Mouse (Mus musculus): ENCODE measurements around the gene Kcnk15. TPM values are rescaled to one million over a fixed set of nuclear protein-coding genes. Genes with fewer than 3 reads are reported as not detected.

Gene Kcnk15
- total and polyA plus RNA-seq, 3 experiments = not detected

DNA sequence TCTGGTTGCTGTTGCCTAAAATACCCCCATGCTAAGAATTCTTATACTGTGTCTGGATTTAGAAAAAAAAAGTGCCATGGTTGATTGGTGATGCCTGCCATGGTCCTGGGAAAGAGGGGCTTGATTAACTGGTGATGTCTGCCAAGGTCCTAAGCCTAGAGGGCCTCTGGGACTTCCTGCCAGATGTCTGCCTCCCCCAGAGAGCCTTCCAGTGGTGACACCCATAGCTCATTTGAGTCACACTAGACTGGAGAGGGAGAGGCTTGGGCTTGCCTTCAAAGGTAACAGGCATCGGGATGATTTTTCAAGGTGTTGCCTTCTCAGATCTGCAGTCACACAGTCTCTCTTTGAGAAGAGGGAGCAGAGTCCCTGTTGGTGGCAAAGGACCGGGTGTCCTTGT, 41.7 kb downstream of the Kcnk15 start:
- no peak overlapping the region for H3K4me3 ChIP-seq (ENCODE audit: control insufficient read depth in 1 of 2, insufficient read depth in 1 of 2, low read depth in 2 of 2, low read length in 2 of 2)
- H3K4me1 ChIP-seq (ENCODE audit: control insufficient read depth in 1 of 2, insufficient read depth in 2 of 2, low read length in 2 of 2) = no peaks in the 10 kb centered on the region
- DNase-seq (ENCODE audit: low read depth, low spot score) = no peak
- H3K27me3 ChIP-seq (ENCODE audit: control insufficient read depth in 1 of 2, insufficient read depth in 2 of 2, low read length in 2 of 2) = peaks cover 0 to 3% of the 10 kb centered on the region in 2 experiments; a peak in 1 of 4 replicates
- TF ChIP-seq POLR2AphosphoS2 (IDR thresholded peaks at IDR 0.05; ENCODE audit: low read length) (no peak), MAX (IDR thresholded peaks at IDR 0.05; ENCODE audit: low read length) (no peak), SMC3 (IDR thresholded peaks at IDR 0.05; ENCODE audit: low read depth, low read length) (no peak), RCOR1 (IDR thresholded peaks at IDR 0.05; ENCODE audit: low read depth, low read length) (no peak), RAD21 (IDR thresholded peaks at IDR 0.05; ENCODE audit: low read depth, low read length) (no peak), TBP (IDR thresholded peaks at IDR 0.05; ENCODE audit: low read depth, low read length) (no peak), MAFK (IDR thresholded peaks at IDR 0.05; ENCODE audit: borderline replicate concordance, low read depth, low read length) (no peak), BHLHE40 (IDR thresholded peaks at IDR 0.05; ENCODE audit: borderline replicate concordance, low read depth, low read length) (no peak), MXI1 (IDR thresholded peaks at IDR 0.05; ENCODE audit: low read depth, low read length) (no peak), JUND (IDR thresholded peaks at IDR 0.05; ENCODE audit: low read depth, low read length) (no peak), TCF12 (IDR thresholded peaks at IDR 0.05; ENCODE audit: low read depth, low read length) (no peak), MEF2A (IDR thresholded peaks at IDR 0.05; ENCODE audit: extremely low read depth, insufficient replicate concordance, low read depth, low read length, poor library complexity, severe bottlenecking) (no peak), CHD2 (IDR thresholded peaks at IDR 0.05; ENCODE audit: low read length) (no peak), GATA1 (IDR thresholded peaks at IDR 0.05; ENCODE audit: low read depth, low read length) (no peak), CTCF (IDR thresholded peaks at IDR 0.05 in 2 of 3, conservative IDR thresholded peaks at IDR 0.05 in 1 of 3; ENCODE audit: control insufficient read depth in 1 of 3, insufficient read depth in 1 of 3, low read depth in 2 of 3, low read length in 3 of 3, poor library complexity in 1 of 3, severe bottlenecking in 1 of 3) (no peak)
- no peak overlapping the region for H3K9ac ChIP-seq (ENCODE audit: control insufficient read depth, low read depth, low read length, poor library complexity, severe bottlenecking)
- H3K9me3 ChIP-seq (replicated peaks; ENCODE audit: insufficient read depth, low read length) = no peaks in the 10 kb centered on the region
- H3K27ac ChIP-seq (ENCODE audit: control insufficient read depth, low read depth, low read length) = no peak overlapping the region
- no peaks in the 10 kb centered on the region for H3K36me3 ChIP-seq (ENCODE audit: control insufficient read depth in 1 of 2, insufficient read depth in 2 of 2, low read length in 2 of 2)
- no peaks in the 10 kb centered on the region for H3K79me2 ChIP-seq (ENCODE audit: control insufficient read depth, insufficient read depth, low read length, poor library complexity)

GRCm38 (mm10) chr2:163897026-163897425, 43.6 kb downstream of the Kcnk15 start:
- H3K36me3 ChIP-seq (ENCODE audit: control insufficient read depth in 1 of 2, insufficient read depth in 2 of 2, low read length in 2 of 2) = no peaks in the 10 kb centered on the region
- no peak for TF ChIP-seq E2F4 (IDR thresholded peaks at IDR 0.05; ENCODE audit: borderline replicate concordance, low read depth, low read length)
- no peak for TF ChIP-seq CTCF (IDR thresholded peaks at IDR 0.05 in 2 of 3, conservative IDR thresholded peaks at IDR 0.05 in 1 of 3; ENCODE audit: control insufficient read depth in 1 of 3, insufficient read depth in 1 of 3, low read depth in 2 of 3, low read length in 3 of 3, poor library complexity in 1 of 3, severe bottlenecking in 1 of 3)
- no peak for TF ChIP-seq TAL1 (IDR thresholded peaks at IDR 0.05; ENCODE audit: low read length)
- TF ChIP-seq POLR2AphosphoS2 (IDR thresholded peaks at IDR 0.05; ENCODE audit: low read length) = no peak
- no peak for TF ChIP-seq ELF1 (IDR thresholded peaks at IDR 0.05; ENCODE audit: low read depth, low read length)
- no peak for TF ChIP-seq MXI1 (IDR thresholded peaks at IDR 0.05; ENCODE audit: low read depth, low read length)
- TF ChIP-seq SIN3A (IDR thresholded peaks at IDR 0.05; ENCODE audit: low read length) = no peak
- TF ChIP-seq MAX (IDR thresholded peaks at IDR 0.05; ENCODE audit: low read length) = no peak
- no peak for TF ChIP-seq NRF1 (IDR thresholded peaks at IDR 0.05; ENCODE audit: insufficient read depth, low read depth, low read length, poor library complexity, severe bottlenecking)
- TF ChIP-seq ZMIZ1 (IDR thresholded peaks at IDR 0.05; ENCODE audit: low read depth, low read length) = no peak
- TF ChIP-seq MAFK (IDR thresholded peaks at IDR 0.05; ENCODE audit: borderline replicate concordance, low read depth, low read length) = no peak
- no peak for TF ChIP-seq USF2 (IDR thresholded peaks at IDR 0.05; ENCODE audit: borderline replicate concordance in 1 of 2, insufficient read depth in 1 of 2, low read depth in 1 of 2, low read length in 2 of 2)
- no peak for TF ChIP-seq TCF12 (IDR thresholded peaks at IDR 0.05; ENCODE audit: low read depth, low read length)
- no peak for TF ChIP-seq EP300 (IDR thresholded peaks at IDR 0.05; ENCODE audit: low read depth in 1 of 2, low read length in 2 of 2)
- no peak for TF ChIP-seq MYC (IDR thresholded peaks at IDR 0.05; ENCODE audit: low read depth, low read length)
- no peak for TF ChIP-seq HCFC1 (IDR thresholded peaks at IDR 0.05; ENCODE audit: low read depth, low read length)
- H3K27ac ChIP-seq (ENCODE audit: control insufficient read depth, low read depth, low read length) = no peak overlapping the region
- H3K9me3 ChIP-seq (replicated peaks; ENCODE audit: insufficient read depth, low read length) = no peaks in the 10 kb centered on the region
- no peaks in the 10 kb centered on the region for H3K4me1 ChIP-seq (ENCODE audit: control insufficient read depth in 1 of 2, insufficient read depth in 2 of 2, low read length in 2 of 2)
- H3K27me3 ChIP-seq (ENCODE audit: control insufficient read depth in 1 of 2, insufficient read depth in 2 of 2, low read length in 2 of 2) = peaks cover 0 to 4% of the 10 kb centered on the region in 2 experiments; a peak in 2 of 4 replicates
- H3K79me2 ChIP-seq (ENCODE audit: control insufficient read depth, insufficient read depth, low read length, poor library complexity) = no peaks in the 10 kb centered on the region
- DNase-seq (ENCODE audit: low read depth, low spot score) = peak; percentile 37
- H3K9ac ChIP-seq (ENCODE audit: control insufficient read depth, low read depth, low read length, poor library complexity, severe bottlenecking) = no peak overlapping the region
- H3K4me3 ChIP-seq (ENCODE audit: control insufficient read depth in 1 of 2, insufficient read depth in 1 of 2, low read depth in 2 of 2, low read length in 2 of 2) = no peak overlapping the region

Measured in MEL (cell line).